Mouse (Mus musculus): ENCODE measurements around the gene Igbp1.

Igbp1 gene

DNA sequence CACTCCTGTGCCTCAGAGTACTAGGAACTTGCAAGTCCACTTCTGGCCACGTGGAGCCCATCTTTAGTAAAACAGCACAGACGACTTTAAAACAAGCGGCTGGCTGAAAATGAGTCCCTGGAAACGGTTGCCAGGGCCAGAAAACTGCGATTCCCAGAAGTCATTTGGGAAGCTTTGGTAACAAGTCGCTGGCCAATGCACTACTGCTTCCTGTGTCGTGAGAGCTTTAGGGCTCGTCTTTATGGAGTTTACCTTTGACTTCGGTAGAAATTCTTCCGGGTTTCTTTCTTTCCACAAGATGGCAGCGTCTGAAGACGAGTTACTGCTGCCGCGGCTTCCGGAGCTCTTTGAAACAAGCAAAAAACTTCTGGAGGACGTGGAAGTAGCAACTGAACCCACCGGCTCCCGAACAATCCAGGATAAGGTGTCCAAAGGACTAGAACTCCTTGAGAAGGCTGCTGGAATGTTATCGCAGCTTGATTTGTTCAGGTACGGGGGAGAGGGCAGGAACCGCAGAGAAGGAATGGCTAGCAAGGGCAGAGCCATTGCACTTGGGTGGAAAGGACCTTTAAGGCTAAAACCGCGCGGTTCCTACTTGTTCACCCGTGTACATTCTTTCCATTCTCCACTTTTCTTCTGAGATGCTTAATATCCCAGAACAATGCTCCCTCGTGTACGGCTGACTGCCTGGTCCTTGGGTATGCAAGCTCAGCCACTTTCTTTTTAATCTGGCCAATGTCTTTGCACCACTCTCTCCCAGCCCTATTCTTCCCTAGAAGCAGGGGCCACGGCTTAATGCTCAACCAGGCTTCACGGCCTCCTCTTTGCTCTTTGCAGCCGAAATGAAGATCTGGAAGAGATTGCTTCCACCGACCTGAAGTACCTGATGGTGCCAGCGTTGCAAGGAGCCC is at the start of gene Igbp1:
Gene Igbp1, plus strand, starts transcription at position 224 of the 911 bp plus-strand sequence.
- peak; percentile 75 for DNase-seq (ENCODE audit: low read depth, low spot score)

DNA sequence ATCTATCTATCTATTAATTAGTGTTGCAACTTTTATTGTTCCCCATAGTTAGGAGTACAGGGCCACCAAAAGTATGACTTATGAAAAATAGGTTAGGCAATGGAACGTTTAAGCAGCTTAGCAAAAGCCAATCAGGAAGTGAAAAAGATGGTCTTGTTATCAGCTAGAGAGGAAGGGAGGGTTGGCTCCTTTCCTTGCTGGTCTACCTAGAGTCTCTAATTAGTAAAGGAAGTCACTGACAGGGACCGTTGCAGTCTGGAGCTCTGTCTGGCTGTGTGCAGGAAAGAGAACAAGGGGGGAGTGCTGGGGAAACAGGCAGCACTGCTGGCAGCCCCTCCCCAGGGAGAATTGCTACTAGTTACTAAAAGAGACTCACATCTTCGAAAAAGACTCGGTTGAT is 26.0 kb upstream of the Igbp1 start:
- DNase-seq (ENCODE audit: low read depth, low spot score) = no peak

DNA sequence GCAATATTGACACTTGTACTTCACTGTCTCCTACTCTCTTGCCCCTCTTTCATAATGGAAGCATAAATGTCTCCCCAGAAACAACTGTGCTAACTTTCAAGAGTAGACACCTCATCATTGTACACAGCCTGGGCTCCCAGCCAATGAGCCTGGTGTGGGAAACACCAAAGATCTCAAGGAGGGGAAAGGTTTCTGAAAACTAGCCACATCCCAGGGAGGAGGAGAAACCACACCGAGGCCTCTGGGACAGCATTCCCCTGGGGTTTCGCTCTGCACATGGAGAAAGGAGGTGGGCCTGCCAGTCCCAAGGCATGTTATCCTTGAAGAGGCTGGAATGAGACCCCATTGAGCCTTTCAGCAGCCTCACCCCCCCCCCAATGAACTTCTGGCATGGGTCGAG is 24.0 kb upstream of the Igbp1 start:
- no peak for DNase-seq (ENCODE audit: low read depth, low spot score)

DNA sequence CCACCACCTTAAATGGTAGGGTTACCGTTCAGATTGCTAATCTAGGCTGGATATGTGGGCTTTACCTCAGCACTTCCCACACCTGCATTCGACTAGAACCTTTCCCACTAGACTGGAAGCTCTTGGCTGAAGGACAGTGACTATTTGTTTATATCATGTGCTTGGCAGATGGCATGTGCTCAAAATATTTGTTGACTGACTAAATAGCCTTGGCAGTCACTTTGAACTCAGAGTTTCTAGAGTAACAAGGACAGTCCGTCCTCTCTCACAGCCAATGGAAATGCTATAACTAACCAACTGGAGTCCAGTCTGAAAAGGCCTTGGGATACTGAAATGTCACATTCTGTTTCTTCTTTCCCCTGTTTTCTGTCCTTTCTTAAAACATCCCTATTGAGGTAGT is 22.6 kb upstream of the Igbp1 start:
- DNase-seq (ENCODE audit: low read depth, low spot score) = no peak

DNA sequence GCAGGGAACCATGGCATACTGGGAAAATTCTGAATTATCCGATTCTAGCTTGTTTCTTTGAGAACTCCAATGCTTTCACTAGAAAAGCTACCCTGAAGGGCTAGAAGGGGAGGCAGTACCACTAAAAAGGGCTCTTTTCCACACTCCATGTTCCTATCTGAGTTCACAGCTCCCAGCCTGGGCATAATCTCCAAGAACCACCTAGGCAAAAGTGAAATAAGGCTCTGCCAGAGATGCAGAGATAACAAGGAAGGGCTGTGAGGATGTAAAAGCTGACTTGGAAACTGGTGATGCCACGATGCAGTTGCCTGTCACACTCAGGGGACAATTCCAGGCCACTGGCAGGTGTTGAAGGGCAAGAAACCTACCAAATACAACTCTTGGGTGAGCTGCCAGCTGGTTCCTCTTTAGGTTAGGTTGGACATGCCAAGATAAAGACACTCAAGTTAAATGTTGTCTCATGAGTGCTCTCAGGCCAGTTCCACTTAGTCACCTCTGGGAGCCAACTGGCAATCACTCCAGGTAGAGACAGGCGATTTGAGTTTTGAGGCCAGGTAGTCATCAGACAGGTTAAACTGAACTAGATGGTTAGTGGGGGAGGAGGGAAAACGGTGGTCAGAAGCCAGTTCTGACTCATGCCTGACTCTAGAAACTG is 18.4 kb upstream of the Igbp1 start:
- DNase-seq (ENCODE audit: low read depth, low spot score) = no peak

DNA sequence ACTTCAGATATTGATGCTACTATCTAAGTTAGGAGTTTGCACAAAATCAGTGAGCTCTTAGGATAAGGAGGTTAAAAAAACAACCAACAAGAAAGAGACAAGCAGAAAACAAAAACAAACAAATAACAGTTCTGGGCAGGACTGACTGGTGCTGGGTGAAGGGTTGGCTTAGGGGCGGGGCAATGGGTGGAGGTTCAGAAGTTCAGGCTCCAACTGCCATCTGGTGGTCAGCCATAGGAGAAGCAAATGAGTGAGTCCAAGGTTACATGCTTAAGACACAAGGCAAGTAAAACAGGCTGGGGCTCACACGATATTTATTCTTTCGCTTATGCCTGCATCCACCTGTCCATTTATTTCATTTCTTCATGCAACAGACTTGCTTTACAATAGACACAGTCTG is 13.8 kb upstream of the Igbp1 start:
- peak; percentile 27 for DNase-seq (ENCODE audit: low read depth, low spot score)

DNA sequence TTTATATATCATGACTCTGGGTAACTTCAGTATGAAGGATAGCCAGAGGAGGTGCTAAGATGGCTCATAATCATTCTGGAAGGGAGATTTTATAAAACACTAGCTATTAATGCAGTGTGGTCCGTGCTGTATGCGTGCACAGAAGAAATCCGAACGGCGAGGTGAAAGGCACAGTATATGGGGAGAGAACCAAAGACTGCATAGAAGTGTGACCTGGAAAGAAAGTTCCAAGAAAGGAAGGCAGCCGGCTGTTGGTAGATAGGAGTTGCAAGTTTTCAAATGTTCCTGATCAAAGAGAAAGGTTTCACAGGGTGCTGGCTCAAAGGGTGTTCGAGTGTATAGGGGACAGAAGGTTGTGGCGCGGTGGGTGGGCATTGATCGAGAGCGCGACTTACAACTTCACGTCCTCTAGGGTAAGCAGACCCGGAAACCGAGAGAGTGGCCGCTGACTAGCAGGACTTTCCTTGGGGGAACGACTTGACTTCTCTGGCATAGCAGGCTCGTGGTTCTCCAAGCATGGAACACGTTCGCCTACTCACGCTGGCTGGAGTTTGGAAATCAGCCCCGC is 507 bp upstream of the Igbp1 start:
- no peak for DNase-seq (ENCODE audit: low read depth, low spot score)

DNA sequence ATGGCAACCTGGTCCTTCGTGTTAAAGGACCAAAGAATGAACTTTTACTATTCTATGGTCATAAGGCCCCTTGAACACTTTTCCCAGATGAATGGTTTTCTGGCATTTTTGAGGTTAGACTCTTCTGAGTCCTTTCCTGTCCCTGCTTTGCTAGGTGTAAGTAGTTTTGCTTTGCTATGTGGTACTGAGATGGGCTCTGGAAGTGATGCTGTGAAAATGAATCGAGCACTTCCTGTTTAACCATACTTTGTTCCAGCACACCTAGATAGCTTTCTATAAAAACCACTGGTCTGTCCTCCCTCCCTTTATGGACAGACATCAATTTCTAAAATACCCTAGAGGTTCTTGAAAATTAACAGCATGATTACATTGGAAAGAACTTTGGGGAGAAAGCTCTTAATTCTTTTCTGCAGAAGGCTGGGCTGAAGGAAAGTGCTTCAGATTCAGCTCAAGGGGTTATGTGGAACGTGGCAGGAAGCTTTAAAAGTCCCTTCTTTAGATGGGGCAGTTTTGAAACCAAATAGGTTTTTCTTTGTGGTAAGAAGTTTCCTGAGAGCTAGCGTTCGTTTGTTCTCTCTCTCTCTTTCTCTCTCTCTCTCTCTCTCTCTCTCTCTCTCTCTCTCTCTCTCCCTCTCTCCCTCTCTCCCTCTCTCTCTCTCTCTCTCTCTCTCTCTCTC is 10.2 kb downstream of the Igbp1 start:
- no peak for DNase-seq (ENCODE audit: low read depth, low spot score)

DNA sequence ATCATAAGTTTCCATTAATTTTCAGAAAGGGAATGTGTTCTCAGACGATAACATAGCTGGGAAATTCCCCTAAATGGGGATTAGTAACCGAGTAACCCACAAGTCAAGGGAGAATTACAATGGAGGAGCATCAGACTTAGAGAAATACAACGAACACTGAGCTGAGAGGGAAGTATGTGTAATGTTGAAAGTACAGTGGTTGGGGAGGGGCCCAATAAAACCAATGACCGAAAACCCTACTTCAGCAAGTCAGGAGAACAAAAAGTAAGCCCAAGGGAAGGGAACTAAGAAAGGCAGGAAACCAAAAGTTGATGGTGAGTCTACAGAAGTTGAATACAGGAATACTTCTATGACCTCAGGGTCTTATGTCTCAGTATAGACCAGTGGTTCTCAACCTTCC is 14.1 kb downstream of the Igbp1 start:
- DNase-seq (ENCODE audit: low read depth, low spot score) = no peak

DNA sequence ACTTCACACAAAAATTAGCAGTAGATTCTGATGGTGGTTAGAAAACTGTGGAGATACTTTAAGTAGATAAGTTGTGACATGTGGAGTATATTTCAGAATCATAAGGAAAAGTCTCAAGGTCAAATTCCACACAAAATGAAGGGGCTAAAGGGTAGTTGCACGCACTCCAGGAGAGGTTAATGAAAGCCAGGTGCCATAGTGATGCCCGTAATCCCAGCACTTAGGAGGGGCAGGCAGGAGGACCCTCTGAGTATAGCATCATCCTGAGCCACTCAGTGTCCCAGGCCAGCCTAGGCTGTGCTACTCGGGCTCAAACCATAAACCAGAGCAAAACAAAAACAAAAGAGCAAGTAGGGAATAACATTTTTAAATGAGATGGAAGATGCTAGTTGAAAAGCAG is 15.8 kb downstream of the Igbp1 start:
- no peak for DNase-seq (ENCODE audit: low read depth, low spot score)

DNA sequence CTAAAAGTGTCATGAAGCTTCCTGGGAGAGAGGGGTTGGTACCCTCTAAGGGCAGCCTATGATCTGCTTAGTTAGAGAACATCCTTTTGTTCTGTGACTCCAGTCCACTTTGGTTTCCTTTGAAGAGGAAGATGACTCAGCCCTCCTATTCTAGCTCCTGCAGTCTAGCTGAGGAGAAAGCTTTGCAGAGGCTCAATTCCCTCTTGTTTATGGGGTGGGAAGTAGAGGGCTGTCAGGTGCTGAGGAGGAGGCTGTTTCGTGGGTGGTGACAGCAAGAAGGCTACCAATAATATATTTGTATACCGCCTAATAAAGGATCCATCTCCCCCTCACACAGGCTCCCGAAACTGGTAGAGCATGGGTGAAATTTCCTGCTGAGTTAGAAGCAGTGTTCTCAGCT is 22.6 kb downstream of the Igbp1 start:
- DNase-seq (ENCODE audit: low read depth, low spot score) = no peak

DNA sequence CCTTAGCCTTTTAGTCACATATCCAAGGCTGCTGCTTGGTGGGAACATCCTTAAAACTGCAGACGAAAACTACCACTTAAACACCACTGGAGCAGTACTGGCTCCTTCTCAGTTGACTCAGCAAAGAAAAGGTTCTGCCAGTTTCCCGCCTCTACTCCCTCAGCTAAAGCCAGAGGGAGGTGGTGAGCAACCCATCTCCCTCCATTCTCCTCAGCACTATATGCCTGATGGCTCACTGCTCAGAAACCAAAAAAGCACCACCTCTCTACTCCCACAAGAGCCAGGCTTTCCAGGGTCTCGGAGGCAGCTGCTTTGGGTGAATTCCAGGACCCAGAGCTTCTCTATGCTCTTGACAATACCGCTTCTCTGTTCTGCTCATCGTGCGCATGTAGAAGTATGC is 23.5 kb downstream of the Igbp1 start:
- no peak for DNase-seq (ENCODE audit: low read depth, low spot score)

DNA sequence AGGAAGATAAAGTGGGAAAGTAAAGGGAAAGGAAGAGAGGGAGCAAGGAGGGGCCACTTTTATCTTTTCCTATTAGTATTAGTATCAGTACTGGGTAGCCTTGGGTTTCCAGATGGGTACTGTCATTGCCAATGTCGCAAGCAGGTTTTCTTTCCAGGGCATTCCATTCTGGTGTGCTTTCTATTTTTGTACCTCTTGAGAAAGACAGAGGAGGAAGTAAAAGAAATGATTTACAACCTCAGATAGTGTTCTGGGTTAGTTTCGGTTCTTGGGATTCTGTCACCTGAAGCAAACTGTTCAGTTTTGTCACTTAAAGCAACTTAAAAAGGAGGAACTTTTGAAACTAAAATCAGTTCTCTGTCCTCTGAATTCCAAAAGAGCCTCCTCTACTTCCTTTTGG is 24.4 kb downstream of the Igbp1 start:
- DNase-seq (ENCODE audit: low read depth, low spot score) = no peak

DNA sequence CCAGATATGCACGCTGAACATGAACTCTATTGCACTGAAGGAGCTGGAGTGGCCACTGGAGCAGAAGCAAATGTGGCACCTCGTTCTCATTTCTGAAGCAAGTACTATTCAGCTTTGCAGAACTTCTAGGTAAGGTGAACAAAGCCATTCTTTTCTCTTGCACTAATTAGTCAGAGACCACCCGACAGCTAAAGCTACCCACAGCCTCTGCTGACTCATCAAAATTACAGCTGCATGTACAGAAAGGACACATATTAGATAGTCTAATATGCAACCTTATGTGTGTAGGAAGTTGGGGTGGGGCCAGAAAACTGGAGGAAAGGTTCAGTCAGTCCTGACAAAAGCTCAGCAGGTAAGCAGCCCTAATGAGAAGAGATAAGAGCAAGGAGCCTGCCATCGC is 30.4 kb downstream of the Igbp1 start, which contains the start of gene Dgat2l6:
Gene Dgat2l6, plus strand, starts transcription at position 368 of the 400 bp plus-strand sequence.
- no peak for DNase-seq (ENCODE audit: low read depth, low spot score)

DNA sequence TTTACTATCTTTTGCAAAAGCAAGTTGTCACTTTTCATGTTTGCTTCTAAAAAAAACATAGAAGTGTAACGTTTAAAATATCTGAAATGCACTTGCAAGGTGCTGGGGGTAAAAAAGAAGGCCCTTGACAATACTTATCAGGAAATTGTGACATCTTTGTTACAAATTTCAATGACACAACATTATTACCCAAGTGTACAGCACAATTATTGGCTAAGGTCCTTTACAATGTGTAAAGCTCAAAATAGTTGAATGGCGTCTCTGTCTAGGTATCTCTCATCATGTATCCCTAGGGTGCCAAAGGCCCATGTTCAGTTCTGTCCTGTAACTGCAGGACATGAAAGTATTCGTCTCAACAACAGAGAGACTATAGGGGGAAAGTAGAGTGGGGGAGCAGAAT is 61.9 kb downstream of the Igbp1 start:
- DNase-seq (ENCODE audit: low read depth, low spot score) = no peak

DNA sequence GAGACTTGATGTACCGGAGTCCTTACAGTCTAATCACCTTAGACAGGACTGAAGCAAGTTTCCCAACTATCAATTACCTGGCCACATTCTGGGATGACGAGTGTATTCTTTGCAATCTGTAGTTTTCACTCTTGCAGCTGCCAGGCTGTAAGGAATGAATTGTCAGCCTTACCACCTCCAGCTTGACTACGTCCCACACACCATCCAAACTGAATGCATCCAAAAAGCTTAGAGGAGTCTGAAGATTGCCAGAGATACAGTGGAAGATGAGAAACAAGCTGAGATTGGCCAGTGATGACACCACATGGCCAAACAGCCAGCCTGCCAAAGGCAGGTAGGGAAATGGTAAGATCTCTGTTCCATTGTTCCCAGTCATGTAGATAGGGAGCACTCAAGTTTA is 71.6 kb downstream of the Igbp1 start:
- DNase-seq (ENCODE audit: low read depth, low spot score) = no peak
